Mouse (Mus musculus): ENCODE data around the gene Nav2. TPM values are rescaled to one million over a fixed set of nuclear protein-coding genes. Genes with fewer than 3 reads are reported as not detected.

Gene Nav2
- polyA plus RNA-seq, 1 experiment from 2014 or later: 2.8 TPM

DNA sequence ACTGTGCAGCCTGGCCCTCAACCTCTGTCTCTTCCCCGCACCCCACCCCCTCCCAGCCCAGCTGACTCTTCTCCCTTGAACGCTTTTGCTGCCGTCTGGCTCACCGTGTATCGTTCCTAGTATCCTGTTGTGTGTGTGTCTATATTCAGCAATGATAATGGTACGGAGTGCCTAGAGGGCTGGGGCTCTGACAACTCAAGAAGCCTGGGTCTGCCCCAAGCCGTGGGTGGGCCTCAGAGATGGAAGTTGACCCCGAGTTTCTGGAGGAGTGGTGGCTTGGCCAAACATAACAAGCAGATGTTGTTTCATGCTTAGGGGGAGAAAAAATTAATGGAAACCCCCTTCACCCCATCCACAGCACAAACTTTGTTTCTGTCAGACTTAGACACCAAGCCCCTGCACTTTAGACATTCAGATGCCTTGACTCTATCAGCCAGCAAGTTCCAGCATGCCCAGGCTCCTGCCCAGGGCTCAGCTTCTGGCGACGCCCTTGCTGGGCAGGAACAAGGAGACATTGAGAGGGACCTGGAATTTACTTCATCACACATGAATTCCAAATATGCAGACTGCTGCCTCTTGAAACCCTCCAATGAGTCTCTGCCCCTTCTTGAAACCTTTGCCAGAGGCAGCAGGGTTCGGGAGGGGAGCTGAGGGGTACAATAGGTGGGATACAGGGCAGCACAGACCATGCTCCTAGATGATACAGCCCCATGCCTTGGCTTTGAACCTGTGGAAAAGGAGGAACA, 644.9 kb downstream of the Nav2 start:
- no peaks in the 10 kb centered on the region for H3K27me3 ChIP-seq (replicated peaks)
- no peaks in the 10 kb centered on the region for H3K4me1 ChIP-seq
- no peak overlapping the region for H3K27ac ChIP-seq
- no peak overlapping the region for H3K4me2 ChIP-seq
- H3K9ac ChIP-seq: no peak overlapping the region
- no peaks in the 10 kb centered on the region for H3K9me3 ChIP-seq (replicated peaks)
- ATAC-seq: no peak
- WGBS (ENCODE audit: insufficient replicate concordance): 50% methylated on average over 11 of the region's 11 CpGs
- H3K36me3 ChIP-seq: peaks cover 11% of the 10 kb centered on the region; the same call in 1 of the 2 replicates
- no peak overlapping the region for H3K4me3 ChIP-seq

DNA sequence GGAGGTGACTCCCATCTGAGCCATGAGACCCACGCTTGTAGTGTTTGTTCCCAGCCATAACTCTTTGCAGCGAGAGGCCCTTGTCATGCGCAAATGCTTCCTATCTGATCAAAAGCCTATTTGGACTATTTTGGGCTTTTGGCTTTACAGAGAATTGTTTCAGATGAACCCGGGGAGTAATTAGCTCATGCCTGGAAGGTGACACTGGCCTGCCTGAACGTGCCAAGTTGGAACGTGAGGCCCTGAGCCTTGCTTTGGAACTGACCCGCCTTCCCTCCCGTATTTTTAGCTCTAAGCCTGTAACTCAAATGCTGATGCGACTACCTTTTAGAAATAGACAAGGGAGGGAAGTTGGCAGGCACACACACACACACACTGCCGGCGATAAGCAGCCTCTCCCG, 649.7 kb downstream of the Nav2 start:
- H3K27me3 ChIP-seq (replicated peaks): no peaks in the 10 kb centered on the region
- no peak overlapping the region for H3K27ac ChIP-seq
- 0 out of 2 replicates have a peak, but pooled peaks cover 3% of the 10 kb centered on the region for H3K4me1 ChIP-seq
- no peak overlapping the region for H3K9ac ChIP-seq
- 76% methylated on average over 12 of the region's 12 CpGs for WGBS (ENCODE audit: insufficient replicate concordance)
- no peak overlapping the region for H3K4me3 ChIP-seq
- 0 out of 2 replicates have a peak, but pooled peaks cover 8% of the 10 kb centered on the region for H3K36me3 ChIP-seq
- H3K4me2 ChIP-seq: no peak overlapping the region
- no peaks in the 10 kb centered on the region for H3K9me3 ChIP-seq (replicated peaks)
- ATAC-seq: no peak

DNA sequence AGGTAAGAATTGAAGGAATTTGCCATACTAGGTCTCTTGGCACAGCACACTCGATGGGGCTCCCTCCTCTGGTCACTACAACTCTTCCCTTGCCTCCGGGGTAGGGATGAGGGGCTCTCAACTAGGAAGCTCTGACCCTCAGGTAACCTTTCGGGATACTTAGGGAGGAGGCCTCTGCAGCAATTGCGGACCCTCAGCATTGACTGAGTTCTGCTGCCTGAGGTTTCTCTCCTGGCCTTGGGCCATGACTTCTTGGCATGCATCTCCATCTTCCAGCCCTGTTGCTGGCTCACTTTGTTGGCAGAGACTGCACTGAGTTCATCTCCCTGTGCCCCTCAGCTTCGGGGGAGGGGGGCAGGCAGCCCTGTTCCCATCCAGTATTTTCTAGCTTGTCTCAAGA, 650.4 kb downstream of the Nav2 start:
- 72% methylated on average over 5 of the region's 5 CpGs for WGBS (ENCODE audit: insufficient replicate concordance)

DNA sequence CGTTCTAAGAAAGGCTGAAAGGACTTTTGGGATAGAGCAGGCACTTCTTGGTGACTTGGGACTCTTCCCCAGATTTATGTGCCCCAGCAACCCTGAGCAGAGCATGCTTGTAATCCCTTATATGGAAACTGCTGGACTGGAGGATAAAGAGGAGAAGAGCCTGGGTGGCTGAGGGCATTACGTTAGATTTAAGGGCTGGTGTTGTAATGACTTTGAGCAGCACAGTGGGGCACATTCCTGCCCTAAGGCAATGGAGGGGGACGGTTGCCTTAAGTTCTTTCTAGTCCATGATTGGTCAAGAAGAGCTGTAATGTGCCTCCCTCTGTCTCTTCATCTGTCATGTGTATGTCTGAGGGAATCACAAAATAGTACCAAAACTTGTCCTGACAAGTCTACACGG, 651.5 kb downstream of the Nav2 start:
- ATAC-seq: no peak
- Histone ChIP-seq H3K9ac (no peak overlapping the region), H3K9me3 (replicated peaks) (no peaks in the 10 kb centered on the region), H3K4me3 (no peak overlapping the region), H3K4me1 (0 out of 2 replicates have a peak, but pooled peaks cover 3% of the 10 kb centered on the region), H3K36me3 (peaks cover 9% of the 10 kb centered on the region; the same call in 1 of the 2 replicates), H3K27me3 (replicated peaks) (no peaks in the 10 kb centered on the region), H3K27ac (no peak overlapping the region), H3K4me2 (no peak overlapping the region)
- 59% methylated on average over 4 of the region's 4 CpGs for WGBS (ENCODE audit: insufficient replicate concordance)

More for the DNA sequence above, 650.4 kb downstream of the Nav2 start:
- H3K9me3 ChIP-seq (replicated peaks): no peaks in the 10 kb centered on the region
- no peak overlapping the region for H3K9ac ChIP-seq
- H3K4me3 ChIP-seq: no peak overlapping the region
- ATAC-seq: no peak
- H3K4me1 ChIP-seq: 0 out of 2 replicates have a peak, but pooled peaks cover 3% of the 10 kb centered on the region
- H3K27ac ChIP-seq: no peak overlapping the region
- H3K36me3 ChIP-seq: 0 out of 2 replicates have a peak, but pooled peaks cover 8% of the 10 kb centered on the region
- no peaks in the 10 kb centered on the region for H3K27me3 ChIP-seq (replicated peaks)
- H3K4me2 ChIP-seq: no peak overlapping the region

DNA sequence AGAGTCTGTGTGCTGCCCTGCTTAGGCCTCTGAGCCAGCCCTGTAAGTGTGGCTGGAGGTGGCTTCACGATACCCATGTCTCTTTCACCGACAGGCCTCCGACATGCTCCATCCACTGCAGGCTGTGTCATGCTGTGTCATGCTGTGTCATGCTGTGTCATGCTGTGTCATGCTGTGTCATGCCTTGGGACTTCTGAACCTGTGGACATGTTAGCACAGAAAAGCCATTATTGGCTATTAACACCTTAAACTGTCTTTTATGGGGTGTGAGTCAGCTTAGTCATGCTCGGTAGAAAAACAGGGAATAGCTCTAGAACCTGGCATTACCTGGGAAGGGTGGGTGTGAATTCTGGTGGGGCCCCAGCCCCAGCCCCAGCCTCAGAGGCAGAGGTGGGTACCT, 653.9 kb downstream of the Nav2 start:
- Histone ChIP-seq H3K36me3 (peaks cover 28% of the 10 kb centered on the region; the same call in 1 of the 2 replicates), H3K9me3 (replicated peaks) (no peaks in the 10 kb centered on the region), H3K27ac (no peak overlapping the region), H3K27me3 (replicated peaks) (no peaks in the 10 kb centered on the region), H3K9ac (no peak overlapping the region), H3K4me1 (0 out of 2 replicates have a peak, but pooled peaks cover 3% of the 10 kb centered on the region), H3K4me2 (no peak overlapping the region), H3K4me3 (no peak overlapping the region)
- WGBS (ENCODE audit: insufficient replicate concordance): 73% methylated on average over 4 of the region's 4 CpGs
- no peak for ATAC-seq

DNA sequence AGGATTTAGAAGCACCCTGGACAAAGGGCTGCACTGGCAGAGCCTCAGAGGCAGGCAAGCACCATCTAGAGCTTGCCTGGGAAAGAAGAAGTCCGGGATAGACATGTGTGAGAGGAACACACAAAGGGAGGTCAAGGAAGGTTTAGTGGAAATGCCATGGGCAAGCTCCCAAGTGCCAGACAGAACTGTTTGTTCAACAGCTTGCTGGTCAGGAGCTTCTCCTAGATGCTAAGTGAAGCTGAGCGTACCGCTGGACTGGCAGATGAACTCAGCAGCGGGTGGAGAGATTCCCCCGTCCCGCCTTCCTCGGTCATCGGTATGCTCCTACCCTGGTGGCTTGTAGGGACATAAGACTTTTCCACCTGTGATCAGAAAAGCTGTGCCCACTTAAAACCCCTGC, 654.3 kb downstream of the Nav2 start:
- H3K27ac ChIP-seq: no peak overlapping the region
- 80% methylated on average over 8 of the region's 8 CpGs for WGBS (ENCODE audit: insufficient replicate concordance)
- no peaks in the 10 kb centered on the region for H3K27me3 ChIP-seq (replicated peaks)
- H3K4me3 ChIP-seq: no peak overlapping the region
- H3K9ac ChIP-seq: no peak overlapping the region
- no peaks in the 10 kb centered on the region for H3K9me3 ChIP-seq (replicated peaks)
- H3K4me2 ChIP-seq: no peak overlapping the region
- peaks cover 28% of the 10 kb centered on the region; the same call in 1 of the 2 replicates for H3K36me3 ChIP-seq
- H3K4me1 ChIP-seq: 0 out of 2 replicates have a peak, but pooled peaks cover 3% of the 10 kb centered on the region
- no peak for ATAC-seq

DNA sequence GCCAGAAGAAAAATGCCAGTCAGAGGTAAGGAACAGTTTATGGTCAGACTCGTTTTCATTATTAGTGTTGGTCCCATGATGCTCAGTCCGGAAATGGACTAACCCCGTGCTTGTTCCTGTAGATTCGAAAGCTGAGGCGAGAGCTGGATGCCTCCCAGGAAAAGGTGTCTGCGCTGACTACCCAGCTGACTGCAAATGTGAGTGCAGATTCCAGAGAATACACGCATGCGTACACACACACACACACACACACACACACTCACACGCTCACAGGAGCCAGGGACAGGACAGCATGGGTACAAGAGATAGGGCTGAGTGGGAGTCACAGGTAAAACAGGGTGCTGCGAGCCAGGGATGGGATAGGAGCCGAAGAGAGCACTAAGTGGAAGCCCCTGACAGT, 656.6 kb downstream of the Nav2 start:
- 67% methylated on average over 11 of the region's 11 CpGs for WGBS (ENCODE audit: insufficient replicate concordance)
- H3K9ac ChIP-seq: no peak overlapping the region
- no peak overlapping the region for H3K27ac ChIP-seq
- no peak overlapping the region for H3K4me3 ChIP-seq
- no peak overlapping the region for H3K4me2 ChIP-seq
- no peaks in the 10 kb centered on the region for H3K9me3 ChIP-seq (replicated peaks)
- 0 out of 2 replicates have a peak, but pooled peaks cover 3% of the 10 kb centered on the region for H3K4me1 ChIP-seq
- H3K36me3 ChIP-seq: peaks cover 23% of the 10 kb centered on the region; the same call in 1 of the 2 replicates
- no peaks in the 10 kb centered on the region for H3K27me3 ChIP-seq (replicated peaks)
- no peak for ATAC-seq

DNA sequence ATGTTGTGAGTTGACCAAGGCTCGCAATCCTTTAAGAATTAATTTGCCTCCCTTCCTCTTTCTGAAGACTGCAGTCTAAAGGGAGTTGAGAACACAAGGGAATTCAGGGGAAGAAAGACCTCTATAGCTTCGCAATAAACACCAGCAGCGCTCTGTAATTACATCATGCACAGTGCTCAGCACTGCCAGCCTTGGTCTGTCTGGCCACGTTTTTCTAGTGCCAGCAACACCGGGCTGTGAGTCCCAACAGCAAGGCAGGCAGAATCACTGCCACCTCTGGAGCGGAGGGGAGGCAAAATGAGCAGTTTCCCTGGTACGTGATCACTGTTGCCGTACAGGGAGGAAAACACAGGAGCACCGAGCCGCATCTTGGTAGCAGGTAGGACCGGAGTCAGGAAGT, 657.3 kb downstream of the Nav2 start:
- H3K4me2 ChIP-seq: no peak overlapping the region
- WGBS (ENCODE audit: insufficient replicate concordance): 75% methylated on average over 11 of the region's 11 CpGs

DNA sequence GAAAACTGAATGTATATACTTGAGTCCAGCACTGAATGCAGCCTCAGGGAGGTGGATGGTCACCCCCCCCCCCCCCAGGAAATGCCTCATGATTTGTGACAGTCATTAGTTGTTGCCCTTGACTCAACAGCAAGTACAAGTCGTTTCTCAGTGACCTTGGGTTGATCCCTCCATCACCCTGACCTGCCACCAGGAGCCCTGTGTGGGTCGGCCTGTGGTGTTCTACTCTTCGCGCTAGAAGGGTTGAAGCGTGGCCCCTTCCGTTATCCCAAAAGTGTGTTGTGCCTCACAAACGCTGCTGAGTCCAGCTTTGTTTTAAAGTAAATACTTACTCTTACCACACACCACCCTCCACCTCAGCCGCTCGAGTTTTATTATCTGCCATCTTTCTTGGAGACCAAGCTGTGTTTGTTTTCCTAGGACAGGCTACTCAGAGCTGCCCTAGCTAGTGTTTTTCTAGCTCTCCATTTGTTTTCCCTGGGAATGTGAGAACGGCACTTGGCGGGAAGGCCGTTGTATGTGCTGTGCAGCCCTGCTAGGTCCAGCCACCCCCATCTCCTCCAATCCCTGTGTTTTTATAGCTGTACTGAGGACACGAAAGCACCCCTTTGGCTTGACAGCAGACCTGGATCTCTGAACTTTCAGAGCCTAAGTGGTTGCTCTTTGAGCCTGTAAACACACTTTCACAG, 659.0 kb downstream of the Nav2 start:
- 64% methylated on average over 13 of the region's 13 CpGs for WGBS (ENCODE audit: insufficient replicate concordance)
- no peak overlapping the region for H3K27ac ChIP-seq
- H3K4me1 ChIP-seq: 0 out of 2 replicates have a peak, but pooled peaks cover 1% of the 10 kb centered on the region
- H3K27me3 ChIP-seq (replicated peaks): no peaks in the 10 kb centered on the region
- no peak for ATAC-seq
- H3K9ac ChIP-seq: no peak overlapping the region
- H3K36me3 ChIP-seq: peaks cover 27% of the 10 kb centered on the region
- H3K4me3 ChIP-seq: no peak overlapping the region
- no peaks in the 10 kb centered on the region for H3K9me3 ChIP-seq (replicated peaks)
- H3K4me2 ChIP-seq: no peak overlapping the region

More for the DNA sequence above, 657.3 kb downstream of the Nav2 start:
- H3K36me3 ChIP-seq: peaks cover 23% of the 10 kb centered on the region
- no peaks in the 10 kb centered on the region for H3K9me3 ChIP-seq (replicated peaks)
- H3K9ac ChIP-seq: no peak overlapping the region
- H3K4me1 ChIP-seq: 0 out of 2 replicates have a peak, but pooled peaks cover 3% of the 10 kb centered on the region
- no peak for ATAC-seq
- H3K4me3 ChIP-seq: no peak overlapping the region
- H3K27ac ChIP-seq: no peak overlapping the region
- no peaks in the 10 kb centered on the region for H3K27me3 ChIP-seq (replicated peaks)

DNA sequence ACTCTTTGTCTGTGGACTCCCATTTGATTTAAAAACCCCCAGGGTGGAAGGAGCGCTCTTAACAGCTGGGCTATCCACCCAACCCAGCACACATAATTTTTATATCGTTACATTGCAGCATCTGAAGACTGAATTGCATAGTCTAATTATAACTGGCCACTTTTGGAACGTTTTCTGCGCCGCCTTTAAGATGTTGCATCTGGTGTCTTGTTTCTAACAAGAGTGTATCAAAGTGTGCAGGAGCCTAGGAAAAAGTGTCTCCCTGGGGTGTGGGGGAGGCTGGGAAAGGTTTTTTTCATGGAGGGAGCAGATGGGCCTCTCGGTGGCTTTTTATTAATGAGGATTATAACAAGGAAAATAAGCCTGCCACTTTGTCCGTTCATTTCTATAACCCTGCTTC, 661.1 kb downstream of the Nav2 start:
- WGBS (ENCODE audit: insufficient replicate concordance): 73% methylated on average over 7 of the region's 7 CpGs
- no peak overlapping the region for H3K9ac ChIP-seq
- no peaks in the 10 kb centered on the region for H3K4me1 ChIP-seq
- peaks cover 28% of the 10 kb centered on the region for H3K36me3 ChIP-seq
- H3K27ac ChIP-seq: no peak overlapping the region
- no peak for ATAC-seq
- H3K9me3 ChIP-seq (replicated peaks): no peaks in the 10 kb centered on the region
- no peak overlapping the region for H3K4me2 ChIP-seq
- H3K4me3 ChIP-seq: no peak overlapping the region
- no peaks in the 10 kb centered on the region for H3K27me3 ChIP-seq (replicated peaks)

DNA sequence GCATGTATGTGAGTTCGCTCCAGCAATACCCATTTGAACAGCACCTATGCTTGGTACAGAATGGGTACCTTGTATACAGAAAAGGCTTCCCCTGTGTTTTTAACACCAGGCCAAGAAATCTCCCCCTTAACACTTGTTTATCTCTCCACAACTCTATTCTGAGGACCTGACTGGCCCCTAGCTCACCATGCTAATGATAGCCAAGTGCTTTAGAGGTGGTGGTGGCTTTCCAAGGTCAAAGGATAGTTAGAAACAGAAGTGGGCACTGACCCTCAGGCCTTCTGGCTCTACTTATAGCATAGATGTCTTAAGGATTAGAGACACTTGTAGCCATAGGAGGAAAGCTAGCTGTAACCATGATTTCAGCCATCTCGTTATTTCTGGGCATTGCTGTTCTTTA, 663.1 kb downstream of the Nav2 start:
- 63% methylated on average over 2 of the region's 2 CpGs for WGBS (ENCODE audit: insufficient replicate concordance)
- Histone ChIP-seq H3K4me3 (no peak overlapping the region), H3K9me3 (replicated peaks) (no peaks in the 10 kb centered on the region), H3K27ac (no peak overlapping the region), H3K27me3 (replicated peaks) (no peaks in the 10 kb centered on the region), H3K9ac (no peak overlapping the region), H3K4me1 (no peaks in the 10 kb centered on the region), H3K36me3 (peaks cover 19% of the 10 kb centered on the region), H3K4me2 (no peak overlapping the region)
- ATAC-seq: no peak

DNA sequence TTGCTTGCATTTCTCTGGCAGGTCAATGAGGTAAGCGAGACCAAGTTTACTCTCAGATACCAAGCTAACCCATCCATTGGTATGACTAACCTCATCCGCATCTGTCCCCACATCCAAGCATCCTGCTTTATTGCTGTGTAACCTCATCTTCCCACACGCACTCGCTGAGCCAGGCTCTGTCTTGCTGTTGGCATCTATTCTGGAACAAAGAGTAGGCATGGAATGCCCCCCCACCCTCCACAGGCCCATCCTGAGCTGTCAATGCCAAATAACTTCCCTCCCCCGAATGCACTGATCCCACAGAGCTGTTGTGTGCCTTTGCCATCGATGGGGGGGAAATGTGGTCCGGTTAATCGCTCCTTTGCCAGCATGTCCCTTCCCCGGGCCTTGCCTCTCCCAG, 666.7 kb downstream of the Nav2 start:
- Histone ChIP-seq H3K36me3 (peaks cover 19% of the 10 kb centered on the region), H3K4me1 (no peaks in the 10 kb centered on the region), H3K4me3 (no peak overlapping the region), H3K4me2 (no peak overlapping the region), H3K27me3 (replicated peaks) (no peaks in the 10 kb centered on the region), H3K9ac (no peak overlapping the region), H3K9me3 (replicated peaks) (no peaks in the 10 kb centered on the region), H3K27ac (no peak overlapping the region)
- ATAC-seq: no peak
- 83% methylated on average over 9 of the region's 9 CpGs for WGBS (ENCODE audit: insufficient replicate concordance)

Data from liver, embryonic 12.5 days (tissue).